Mouse (Mus musculus) cerebellum, adult (tissue): Measurements from ENCODE around the gene Gm14137.

ENCODE experiments used
- ATAC-seq: cut with Nextera tagmentation; 2 replicates; pipeline ENCODE4 v1.9.2; 2017; ENCODE audit warnings: mild to moderate bottlenecking, moderate library complexity, mixed read lengths; ENCODE audit not compliant: insufficient number of reproducible peaks, low FRiP score, low TSS enrichment

Gm14137 gene

DNA sequence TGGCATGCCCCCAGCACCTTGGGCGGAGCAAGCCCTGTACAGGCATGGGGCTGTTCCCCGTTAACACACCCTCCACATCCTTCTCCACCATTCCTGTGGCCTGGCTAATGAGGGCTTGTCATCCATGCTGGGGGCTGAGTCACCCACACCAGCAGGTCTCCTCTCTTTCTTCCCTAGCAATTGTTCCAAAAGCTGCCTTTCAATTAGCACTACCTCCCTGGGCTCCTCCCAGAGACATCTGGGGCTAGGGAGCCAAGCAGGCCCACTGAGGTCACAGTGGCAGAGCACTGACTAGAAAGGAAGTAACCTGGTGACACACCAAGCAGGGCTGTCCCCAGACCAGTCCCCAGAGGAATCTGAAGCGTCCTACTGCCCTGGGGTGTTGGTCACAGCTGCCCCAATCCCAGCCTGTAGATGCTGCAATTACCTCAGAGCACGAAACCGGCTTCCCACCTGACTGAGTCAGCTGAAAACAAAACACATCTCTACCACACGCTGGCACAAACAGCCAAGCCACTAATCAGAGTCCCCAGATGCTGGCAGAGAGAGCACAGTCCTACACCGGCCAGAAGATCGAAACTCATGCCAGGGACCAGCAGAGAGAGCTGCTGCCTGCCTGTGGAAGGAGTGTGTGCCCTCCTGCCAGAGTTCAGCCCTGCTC lies at the start of gene Gm14137:
Gene Gm14137 (plus strand): TSS at position 519 of the 661 bp plus-strand sequence.
- ATAC-seq = no peak

- ATAC-seq = no peak
Observed at GRCm38 (mm10) chr2:119136346-119136898, 37.9 kb upstream of the Gm14137 start.

- no peak for ATAC-seq
Observed at GRCm38 (mm10) chr2:119145199-119145598, 29.1 kb upstream of the Gm14137 start.

DNA sequence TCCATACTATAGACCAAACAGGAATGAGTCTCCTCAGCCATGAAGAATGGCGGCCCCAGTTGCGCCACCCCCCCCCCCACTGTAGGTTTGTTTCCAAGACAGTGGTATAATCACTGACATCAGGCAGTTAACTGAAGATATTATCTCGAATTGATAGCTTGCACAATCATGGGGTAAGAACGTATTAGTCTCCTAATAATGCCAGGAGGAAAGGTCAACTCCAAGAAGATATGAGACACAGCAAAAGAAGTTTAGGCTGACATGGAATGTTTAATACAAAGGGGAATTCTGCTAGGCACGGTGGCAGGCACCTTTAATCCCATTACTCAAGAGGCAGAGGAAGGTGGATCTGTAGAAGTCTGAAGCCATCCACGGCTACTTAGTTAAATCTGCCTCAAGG lies 27.9 kb upstream of the Gm14137 start:
- no peak for ATAC-seq

- no peak for ATAC-seq
Observed at GRCm38 (mm10) chr2:119147160-119147678, 27.1 kb upstream of the Gm14137 start.

- ATAC-seq = no peak
Observed at GRCm38 (mm10) chr2:119147775-119148174, 26.5 kb upstream of the Gm14137 start.

GRCm38 (mm10) chr2:119152255-119152654 lies 22.1 kb upstream of the Gm14137 start:
- no peak for ATAC-seq

DNA sequence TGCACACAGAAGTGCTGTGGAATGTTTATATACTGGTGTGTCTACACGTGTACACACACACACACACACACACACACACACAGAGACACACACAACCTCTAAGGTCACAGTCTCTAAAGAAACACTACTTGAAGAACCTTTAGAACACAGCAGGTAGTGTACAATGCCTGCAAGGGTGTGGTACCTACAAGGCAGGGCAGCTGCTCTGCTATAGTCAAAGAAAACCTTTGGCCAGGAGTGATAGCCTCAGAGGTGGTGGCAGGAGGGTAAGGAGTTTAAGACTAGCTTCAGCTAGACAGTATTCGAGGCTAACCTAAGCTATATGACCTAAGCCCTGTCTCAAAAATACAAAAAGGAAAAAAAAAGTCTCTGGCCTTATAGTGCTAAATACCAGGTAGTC lies 19.6 kb upstream of the Gm14137 start:
- no peak for ATAC-seq

GRCm38 (mm10) chr2:119155388-119155787 lies 18.9 kb upstream of the Gm14137 start:
- ATAC-seq = no peak

GRCm38 (mm10) chr2:119156081-119156680 lies 18.1 kb upstream of the Gm14137 start:
- ATAC-seq = peak; percentile 45

DNA sequence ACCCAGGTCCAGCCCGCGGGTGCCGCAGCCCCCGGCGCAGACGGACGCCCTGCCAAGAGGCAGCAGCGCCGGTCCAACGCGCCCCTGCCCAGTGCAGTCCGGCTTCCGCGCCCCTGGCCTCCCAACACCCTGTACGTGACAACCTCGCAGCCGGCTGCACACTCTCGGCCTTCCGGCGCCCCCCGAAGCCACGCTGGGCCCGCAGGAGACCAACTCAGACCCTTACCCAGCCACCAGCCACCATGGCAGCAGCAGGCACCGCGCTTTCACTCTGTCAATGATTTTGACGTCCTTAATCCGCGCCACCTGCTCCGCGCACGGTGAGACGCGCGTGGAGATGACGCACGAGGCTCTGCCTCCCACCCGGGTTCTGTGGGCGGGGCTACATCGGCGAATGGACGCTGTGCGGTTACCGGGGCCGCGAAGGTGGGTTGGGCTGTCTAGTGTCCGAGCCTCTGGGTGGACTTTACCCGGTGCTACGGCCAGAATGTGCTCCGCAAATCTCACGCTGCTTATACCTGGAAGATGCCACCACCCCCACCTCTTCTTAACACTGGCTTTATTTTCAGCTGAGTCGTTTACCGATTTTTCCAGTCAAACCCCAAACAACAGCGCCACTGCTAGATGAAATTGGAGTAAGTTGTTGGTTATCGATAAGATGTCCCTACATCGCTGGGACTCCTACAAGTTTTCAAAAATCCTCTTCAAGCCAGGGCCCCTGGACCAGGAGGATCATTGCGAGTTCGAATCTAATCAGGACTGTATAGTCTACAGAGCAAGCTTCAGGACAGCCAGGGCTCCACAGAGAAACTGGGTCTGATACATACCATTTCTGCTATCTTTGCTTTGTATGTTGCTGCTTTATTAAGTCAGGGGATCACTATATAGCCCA lies 17.4 kb upstream of the Gm14137 start, which contains the start of gene Rmdn3:
Gene Rmdn3 (minus strand): TSS at position 354 of the 892 bp plus-strand sequence.
- ATAC-seq = peak; percentile 88

GRCm38 (mm10) chr2:119157836-119158235 lies 16.5 kb upstream of the Gm14137 start:
- ATAC-seq = no peak

- ATAC-seq = no peak
Observed at GRCm38 (mm10) chr2:119161247-119161646, 13.1 kb upstream of the Gm14137 start.

DNA sequence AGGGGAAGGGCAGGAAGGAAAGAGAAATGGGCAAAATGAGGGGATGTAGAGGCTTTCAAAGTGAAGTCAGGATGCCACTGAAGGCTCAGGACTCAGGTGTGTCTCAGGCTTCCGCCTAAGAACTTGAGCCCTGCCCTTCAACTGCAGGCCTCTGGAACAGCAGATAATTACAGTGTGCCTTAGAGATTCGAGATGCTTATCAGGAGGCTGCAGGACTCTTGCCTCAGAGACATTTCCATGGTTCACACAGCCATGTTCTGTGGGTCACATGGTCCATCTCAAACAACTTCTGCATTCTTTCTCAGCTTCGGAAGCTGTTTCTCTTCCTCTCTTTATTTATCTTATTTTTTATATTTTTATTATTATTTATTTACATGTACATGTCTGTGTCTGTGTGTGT lies 11.2 kb upstream of the Gm14137 start:
- ATAC-seq = no peak

- ATAC-seq = no peak
Observed at GRCm38 (mm10) chr2:119163999-119164398, 10.3 kb upstream of the Gm14137 start.

- ATAC-seq = no peak
Observed at GRCm38 (mm10) chr2:119165401-119165800, 8.9 kb upstream of the Gm14137 start.

GRCm38 (mm10) chr2:119166901-119167865 lies 7.1 kb upstream of the Gm14137 start, which contains the start of gene Gchfr:
Gene Gchfr (plus strand): TSS chr2:119167773.
- ATAC-seq = peak; percentile 87

DNA sequence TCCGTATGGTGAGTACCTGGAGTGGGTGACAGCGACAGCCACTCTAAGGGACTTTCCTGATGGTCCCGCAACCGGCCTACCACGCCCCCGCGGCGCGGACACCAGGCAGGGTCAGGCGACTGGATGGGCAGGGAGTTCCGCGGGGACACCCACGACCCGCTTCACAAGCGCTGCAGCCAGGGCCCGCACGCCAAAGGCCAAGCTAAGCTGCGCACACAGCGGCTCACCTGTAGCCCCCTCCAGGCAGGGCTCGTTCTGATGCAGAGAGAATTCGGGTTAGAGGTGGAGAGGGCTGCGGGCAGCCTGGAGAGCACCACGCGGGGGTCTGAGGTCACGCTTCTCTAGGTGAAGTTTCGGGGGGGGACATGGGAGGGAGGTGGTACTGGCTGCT lies 6.4 kb upstream of the Gm14137 start:
- no peak for ATAC-seq

- no peak for ATAC-seq
Observed at GRCm38 (mm10) chr2:119170282-119170681, 4.0 kb upstream of the Gm14137 start.
